Mouse (Mus musculus): Measurements from ENCODE around the gene Btbd17. TPM values are rescaled to one million over a fixed set of nuclear protein-coding genes. Genes with fewer than 3 reads are reported as not detected.

The Btbd17 gene
- total RNA-seq, 2 experiments from 2014 or later: 38.4 to 38.6 TPM

DNA sequence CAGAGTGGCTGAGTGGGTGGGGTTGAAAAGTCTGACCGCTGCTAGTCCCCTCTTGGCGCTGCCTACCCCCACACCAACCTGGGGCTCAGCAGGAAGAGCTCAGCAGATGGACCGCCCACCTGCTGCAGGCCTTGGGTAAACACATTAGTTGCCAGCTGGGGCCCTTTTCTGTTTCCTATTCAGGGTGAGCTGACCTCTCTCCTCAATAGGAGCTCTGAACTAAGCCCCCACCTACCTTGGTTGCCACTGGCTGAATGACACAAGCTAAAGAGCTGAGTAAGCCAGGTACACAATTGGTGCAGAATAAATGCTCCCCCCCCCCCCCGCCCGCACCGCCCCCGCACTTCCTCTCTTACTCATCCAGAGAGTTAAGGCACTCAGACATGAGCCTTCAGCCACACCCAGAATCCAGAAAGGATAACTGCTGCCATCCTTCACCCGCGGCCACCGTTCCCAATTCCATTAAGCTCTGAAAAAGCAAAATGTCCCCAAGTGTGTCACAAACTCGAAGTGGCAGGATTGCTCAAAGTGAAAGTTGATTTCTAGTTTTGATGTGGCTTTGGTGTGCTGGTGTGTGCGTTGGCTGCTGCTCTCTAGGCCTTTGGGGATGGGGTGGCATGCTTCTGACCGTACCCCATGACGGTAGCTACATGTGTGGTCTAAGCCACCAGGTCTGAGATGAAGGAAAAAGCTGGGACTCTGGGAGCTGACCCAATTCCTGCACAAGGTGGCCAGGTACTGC is 12.1 kb upstream of the Btbd17 start:
- DNase-seq (ENCODE audit: low spot score in 2 of 2): no peak
- intact Hi-C loops (cut with DNase I): no loop called here

GRCm38 (mm10) chr11:114807025-114807424 is 11.3 kb upstream of the Btbd17 start:
- DNase-seq (ENCODE audit: low spot score in 2 of 2): no peak
- intact Hi-C loops (cut with DNase I): no loop called here

- DNase-seq (ENCODE audit: low spot score in 2 of 2): no peak
- intact Hi-C loops (cut with DNase I): no loop called here
Observed at GRCm38 (mm10) chr11:114803990-114804389, 8.2 kb upstream of the Btbd17 start.

DNA sequence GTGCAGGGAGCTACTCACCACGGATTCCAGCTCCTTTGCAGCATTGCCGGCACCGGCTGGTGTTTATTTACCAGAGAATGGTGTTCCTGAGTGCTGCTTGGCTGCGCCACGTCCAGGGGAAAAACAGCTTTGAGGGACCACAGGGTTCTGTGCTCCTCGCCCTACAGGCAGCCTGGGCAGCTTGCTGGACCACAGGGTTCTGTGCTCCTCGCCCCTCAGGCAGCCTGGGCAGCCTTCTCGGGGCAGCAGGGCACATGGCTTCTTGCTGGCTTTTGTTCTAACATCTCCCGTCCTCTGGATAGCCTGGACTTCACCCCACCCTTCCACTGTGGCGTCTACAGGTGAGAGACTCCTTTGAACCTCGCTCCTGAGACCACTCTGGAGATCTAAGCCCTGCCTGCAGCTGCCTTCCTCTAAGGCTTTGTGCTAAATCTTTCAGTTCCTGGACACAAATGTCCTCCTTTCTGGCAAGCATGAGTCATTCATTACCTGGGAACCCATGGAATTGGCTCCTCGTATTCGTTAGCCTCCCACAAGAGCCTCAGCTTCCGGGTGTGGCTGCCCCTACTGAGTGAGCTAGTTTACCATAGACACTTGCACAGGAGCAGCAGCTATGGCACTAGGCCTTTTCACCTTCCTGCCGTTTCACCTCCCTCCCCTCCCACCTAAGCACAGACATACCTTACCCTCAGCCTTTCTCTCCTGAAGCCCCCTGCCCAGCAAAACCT is 7.0 kb upstream of the Btbd17 start:
- intact Hi-C loops (cut with DNase I): no loop called here
- no peak for DNase-seq (ENCODE audit: low spot score in 2 of 2)

GRCm38 (mm10) chr11:114801906-114802305 is 6.2 kb upstream of the Btbd17 start:
- intact Hi-C loops (cut with DNase I): no loop called here

DNA sequence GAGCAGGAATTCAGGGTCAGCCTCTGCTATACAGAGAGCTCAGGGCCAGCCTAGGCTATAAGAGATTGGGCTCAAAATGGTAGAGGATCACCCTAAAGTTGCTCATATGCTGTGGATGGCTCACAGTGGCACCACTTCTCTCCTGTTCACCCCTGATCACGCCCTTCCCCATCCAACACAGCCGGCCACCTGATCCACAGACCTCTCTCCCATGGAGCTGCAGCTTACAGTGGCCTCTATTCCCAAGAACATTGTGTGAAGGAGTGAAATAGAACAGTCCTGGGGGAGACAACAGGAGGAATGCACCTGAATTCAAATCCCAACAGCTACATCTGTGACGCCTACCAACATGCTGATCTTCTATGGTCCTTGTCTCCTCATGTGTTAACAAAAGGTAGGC is 2.9 kb upstream of the Btbd17 start, which contains the start of gene Gpr142:
Gpr142 (plus strand) TSS at position 301 of the 400 bp plus-strand sequence.
- no peak for DNase-seq (ENCODE audit: low spot score in 2 of 2)
- intact Hi-C loops (cut with DNase I): loop anchor here (5.0 kb wide), 1 partner anchor 114 kb away; no protein-coding TSS in a partner anchor

More at GRCm38 (mm10) chr11:114801906-114802305, 6.2 kb upstream of the Btbd17 start:
- DNase-seq (ENCODE audit: low spot score in 2 of 2): no peak

GRCm38 (mm10) chr11:114797981-114798380 is 2.2 kb upstream of the Btbd17 start:
- no peak for DNase-seq (ENCODE audit: low spot score in 2 of 2)
- intact Hi-C loops (cut with DNase I): loop anchor here (5.0 kb wide), 1 partner anchor 114 kb away; no protein-coding TSS in a partner anchor

- DNase-seq (ENCODE audit: low spot score in 2 of 2): no peak
- intact Hi-C loops (cut with DNase I): loop anchor here (5.0 kb wide), 1 partner anchor 115 kb away; no protein-coding TSS in a partner anchor
Observed at GRCm38 (mm10) chr11:114797176-114797575, 1.4 kb upstream of the Btbd17 start.

GRCm38 (mm10) chr11:114795231-114795746 is 456 bp downstream of the Btbd17 start:
- intact Hi-C loops (cut with DNase I): loop anchor here (5.0 kb wide), 1 partner anchor 117 kb away; no protein-coding TSS in a partner anchor
- peak; percentile 94 to 98 for DNase-seq (ENCODE audit: low spot score in 2 of 2)

DNA sequence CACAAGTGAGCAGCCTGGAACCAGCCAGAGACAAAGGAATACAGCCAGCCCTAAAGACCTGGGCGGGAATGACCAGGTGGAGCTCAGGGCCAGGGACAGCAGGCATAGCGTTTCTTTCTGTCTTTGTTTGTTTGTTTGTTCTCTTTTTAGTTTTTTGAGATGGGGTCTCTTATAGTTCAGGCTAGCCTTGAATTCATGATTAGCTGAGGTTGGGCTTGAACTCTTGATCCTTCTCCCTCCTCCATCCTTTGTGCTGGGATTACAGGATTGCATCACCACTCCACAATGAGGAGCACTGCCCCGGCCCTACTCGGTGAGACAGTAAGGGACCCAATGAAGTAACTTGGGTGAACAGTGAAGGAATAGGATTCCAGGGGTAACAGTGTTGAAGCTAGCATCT is 1.1 kb downstream of the Btbd17 start:
- DNase-seq (ENCODE audit: low spot score in 2 of 2): no peak
- intact Hi-C loops (cut with DNase I): loop anchor here (5.0 kb wide), 1 partner anchor 118 kb away; no protein-coding TSS in a partner anchor

DNA sequence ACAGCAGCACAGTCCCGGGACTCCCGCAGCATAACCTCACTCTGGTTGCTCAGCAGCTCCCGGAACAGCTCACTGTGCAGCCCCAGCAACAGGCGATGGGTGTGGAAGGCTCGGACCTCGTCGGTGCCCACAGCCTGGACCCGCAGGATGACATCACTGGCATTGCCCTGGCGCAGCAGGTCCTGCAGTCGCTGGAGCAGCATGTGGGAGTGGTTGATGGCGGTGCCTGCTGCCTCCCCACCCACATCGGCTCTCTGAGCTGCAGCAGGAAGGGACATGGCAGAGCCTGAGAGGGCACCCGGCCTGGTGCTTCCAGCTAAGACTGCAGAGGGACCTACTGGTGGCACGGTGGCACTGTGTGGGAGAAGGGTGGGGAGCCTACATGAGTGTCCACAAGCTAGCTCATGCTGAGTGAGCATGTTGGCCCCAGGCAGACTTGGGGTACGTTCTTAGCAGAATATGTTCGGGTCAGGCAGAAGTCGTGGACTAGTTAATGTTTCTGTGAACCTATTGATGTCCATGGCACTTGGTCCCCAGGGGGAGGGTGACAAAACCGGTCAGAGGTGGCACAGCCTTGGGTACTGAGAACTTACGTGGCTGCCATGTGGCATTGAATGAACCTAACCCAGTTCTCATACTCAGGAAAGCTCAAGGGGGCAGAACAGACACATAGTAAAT is 1.7 kb downstream of the Btbd17 start:
- DNase-seq (ENCODE audit: low spot score in 2 of 2): no peak
- intact Hi-C loops (cut with DNase I): no loop called here

GRCm38 (mm10) chr11:114792931-114793494 is 2.7 kb downstream of the Btbd17 start:
- intact Hi-C loops (cut with DNase I): no loop called here
- peak; percentile 35 to 65 for DNase-seq (ENCODE audit: low spot score in 2 of 2)

DNA sequence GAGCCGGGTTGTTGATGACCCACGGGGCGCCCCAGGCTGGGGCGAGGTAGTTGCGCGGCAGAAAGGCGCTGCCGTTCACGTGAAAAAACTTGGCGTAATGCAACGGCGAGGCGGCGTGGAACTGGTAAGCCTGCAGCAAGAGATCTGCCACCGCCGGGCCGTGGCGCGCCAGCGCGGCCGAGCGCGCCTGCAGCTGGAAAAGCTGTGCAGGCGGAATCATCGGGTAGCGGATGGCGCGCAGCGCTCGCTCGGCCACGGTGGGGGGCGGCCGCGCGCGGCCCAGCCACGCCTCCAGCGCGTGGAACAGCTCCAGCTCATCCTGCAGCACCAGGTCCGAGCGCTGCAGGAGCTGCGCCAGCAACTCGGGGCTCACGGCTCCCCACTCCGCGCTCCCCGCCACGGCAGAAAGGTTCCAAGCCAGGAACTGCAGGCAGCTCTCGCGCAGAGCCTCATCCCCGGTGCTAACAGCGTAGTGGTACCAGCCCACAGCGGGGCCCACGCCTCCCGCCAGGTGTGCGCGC is 3.8 kb downstream of the Btbd17 start:
- DNase-seq (ENCODE audit: low spot score in 2 of 2): peak; percentile 57 to 63
- intact Hi-C loops (cut with DNase I): no loop called here

- peak in 1 of 2 experiments; percentile 26 for DNase-seq (ENCODE audit: low spot score in 2 of 2)
- intact Hi-C loops (cut with DNase I): no loop called here
Observed at GRCm38 (mm10) chr11:114791351-114791889, 4.3 kb downstream of the Btbd17 start.

DNA sequence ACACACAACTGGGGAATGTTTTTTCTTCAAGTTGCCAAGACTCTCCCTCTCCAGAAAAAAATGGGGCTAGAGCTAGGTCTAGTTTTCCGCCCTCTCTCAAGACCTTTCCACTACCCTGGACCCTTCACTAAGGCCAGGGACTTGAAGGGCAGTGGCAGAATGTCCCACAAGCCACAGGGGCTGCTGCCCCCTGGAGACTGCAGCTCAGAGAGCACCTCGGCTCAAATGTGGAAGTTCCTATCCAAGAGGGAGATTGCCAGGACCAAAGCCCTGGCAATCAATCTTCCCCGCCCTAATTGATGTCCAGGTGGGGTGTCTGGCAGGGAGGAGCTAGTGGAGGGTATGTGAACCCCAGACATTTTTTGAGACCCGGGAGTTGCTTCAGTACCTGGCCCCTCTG is 4.9 kb downstream of the Btbd17 start:
- intact Hi-C loops (cut with DNase I): no loop called here
- DNase-seq (ENCODE audit: low spot score in 2 of 2): no peak

- no peak for DNase-seq (ENCODE audit: low spot score in 2 of 2)
- intact Hi-C loops (cut with DNase I): no loop called here
Observed at GRCm38 (mm10) chr11:114790171-114790570, 5.6 kb downstream of the Btbd17 start.

DNA sequence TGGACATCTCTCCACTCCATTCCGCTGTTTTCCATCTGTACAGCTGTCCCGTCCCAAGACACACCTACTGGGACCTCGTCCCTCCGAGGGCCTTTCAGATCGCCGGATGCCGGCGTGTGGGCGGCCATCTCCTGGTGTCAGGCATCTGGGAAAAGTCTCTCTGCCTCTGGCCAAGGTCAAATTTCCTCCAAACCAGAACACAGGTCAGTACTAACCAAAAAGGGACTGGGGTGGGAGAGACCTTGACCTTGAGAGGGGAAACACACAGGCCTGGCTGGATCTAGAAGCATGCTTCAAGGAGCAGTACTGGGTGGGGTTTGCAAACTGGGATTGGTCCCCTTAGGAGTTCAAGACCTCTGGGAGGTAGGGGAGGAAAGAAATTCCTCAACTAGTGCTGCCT is 6.0 kb downstream of the Btbd17 start:
- intact Hi-C loops (cut with DNase I): loop anchor here (2.0 to 5.0 kb wide), 2 partner anchors 45 to 112 kb away; partner anchors contain the start of gene Ttyh2
- no peak for DNase-seq (ENCODE audit: low spot score in 2 of 2)

DNA sequence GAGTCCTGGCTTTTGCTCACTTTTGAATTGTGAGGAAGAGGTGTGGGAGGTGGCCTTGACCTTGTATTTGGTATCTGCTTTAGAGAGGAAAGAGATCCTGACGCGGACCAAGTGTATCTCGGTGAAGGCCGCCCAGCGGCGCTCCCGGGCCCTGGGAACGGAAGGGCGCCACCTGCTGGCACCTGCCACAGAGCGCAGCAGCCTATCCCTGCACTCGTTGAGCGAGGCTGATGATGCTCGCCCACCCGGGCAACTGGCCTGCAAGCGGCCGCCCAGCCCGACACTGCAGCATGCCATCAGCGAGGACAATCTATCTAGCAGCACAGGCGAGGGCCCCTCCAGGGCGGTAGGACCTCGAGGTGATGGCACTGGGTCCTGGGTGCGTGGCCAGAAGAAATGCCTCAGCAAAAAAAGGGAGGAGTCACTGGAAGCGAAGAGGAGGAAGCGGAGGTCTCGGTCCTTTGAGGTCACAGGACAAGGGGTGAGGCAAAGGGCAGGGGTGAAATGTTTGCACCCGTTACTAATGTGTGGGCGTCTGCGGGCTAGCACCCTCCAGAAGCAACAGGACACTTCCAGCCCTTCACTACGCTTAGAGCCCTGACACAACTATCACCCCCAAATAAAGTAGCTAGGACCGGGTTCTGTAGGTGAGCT is 6.6 kb downstream of the Btbd17 start:
- intact Hi-C loops (cut with DNase I): loop anchor here (2.0 to 5.0 kb wide), 2 partner anchors 44 to 112 kb away; partner anchors contain the start of gene Ttyh2

More for the DNA sequence above, 6.6 kb downstream of the Btbd17 start:
- DNase-seq (ENCODE audit: low spot score in 2 of 2): peak; percentile 82 to 88
